Mouse (Mus musculus): Measurements from ENCODE around the gene Zic5. TPM values are rescaled to one million over a fixed set of nuclear protein-coding genes. Genes with fewer than 3 reads are reported as not detected.

The Zic5 gene
- polyA plus RNA-seq, 1 experiment = 24.8 TPM

- no peak overlapping the region for H3K9ac ChIP-seq (ENCODE audit: low read depth, poor library complexity, severe bottlenecking)
- no peaks in the 10 kb centered on the region for H3K4me1 ChIP-seq (ENCODE audit: control insufficient read depth, insufficient read depth, low read length)
- H3K27ac ChIP-seq (ENCODE audit: insufficient read depth, low read length) = no peak overlapping the region
- H3K27me3 ChIP-seq (ENCODE audit: control insufficient read depth, insufficient read depth, low read length, poor library complexity, severe bottlenecking) = peaks cover 11% of the 10 kb centered on the region
- H3K36me3 ChIP-seq (ENCODE audit: control insufficient read depth, insufficient read depth, low read length, poor library complexity, severe bottlenecking) = no peaks in the 10 kb centered on the region
- no peak for TF ChIP-seq EP300 (IDR thresholded peaks at IDR 0.05; ENCODE audit: insufficient read depth, low read depth, low read length)
- TF ChIP-seq POLR2A (IDR thresholded peaks at IDR 0.05; ENCODE audit: insufficient read depth, low read length) = no peak
- TF ChIP-seq CTCF (IDR thresholded peaks at IDR 0.05; ENCODE audit: low read depth, low read length) = no peak
- H3K4me3 ChIP-seq (ENCODE audit: low read depth, low read length) = no peak overlapping the region
- H3K9me3 ChIP-seq (replicated peaks; ENCODE audit: control insufficient read depth, insufficient read depth, low read length, poor library complexity, severe bottlenecking) = no peaks in the 10 kb centered on the region
These were observed 6.1 kb upstream of the Zic5 start for GRCm38 (mm10) chr14:122471449-122472085.

- no peak overlapping the region; the same call in 1 of the 2 replicates for H3K9ac ChIP-seq (ENCODE audit: low read depth, poor library complexity, severe bottlenecking)
- TF ChIP-seq CTCF (IDR thresholded peaks at IDR 0.05; ENCODE audit: low read depth, low read length) (no peak), POLR2A (IDR thresholded peaks at IDR 0.05; ENCODE audit: insufficient read depth, low read length) (no peak), EP300 (IDR thresholded peaks at IDR 0.05; ENCODE audit: insufficient read depth, low read depth, low read length) (no peak)
- H3K27ac ChIP-seq (ENCODE audit: insufficient read depth, low read length) = no peak overlapping the region
- H3K27me3 ChIP-seq (ENCODE audit: control insufficient read depth, insufficient read depth, low read length, poor library complexity, severe bottlenecking) = peaks cover 2% of the 10 kb centered on the region
- H3K9me3 ChIP-seq (replicated peaks; ENCODE audit: control insufficient read depth, insufficient read depth, low read length, poor library complexity, severe bottlenecking) = no peaks in the 10 kb centered on the region
- H3K4me3 ChIP-seq (ENCODE audit: low read depth, low read length) = 0 out of 2 replicates have a peak overlapping the region, but pooled peaks have one; percentile 24
- no peaks in the 10 kb centered on the region for H3K36me3 ChIP-seq (ENCODE audit: control insufficient read depth, insufficient read depth, low read length, poor library complexity, severe bottlenecking)
- H3K4me1 ChIP-seq (ENCODE audit: control insufficient read depth, insufficient read depth, low read length) = no peaks in the 10 kb centered on the region
These were observed 3.7 kb upstream of the Zic5 start for GRCm38 (mm10) chr14:122468971-122469755.

- TF ChIP-seq POLR2A (IDR thresholded peaks at IDR 0.05; ENCODE audit: insufficient read depth, low read length) (no peak), EP300 (IDR thresholded peaks at IDR 0.05; ENCODE audit: insufficient read depth, low read depth, low read length) (peak; percentile 84; the same call in 1 of the 2 replicates)
- Histone ChIP-seq H3K27ac (ENCODE audit: insufficient read depth, low read length) (peak overlapping the region; percentile 52; the same call in 1 of the 2 replicates), H3K9ac (ENCODE audit: low read depth, poor library complexity, severe bottlenecking) (no peak overlapping the region), H3K27me3 (ENCODE audit: control insufficient read depth, insufficient read depth, low read length, poor library complexity, severe bottlenecking) (peaks cover 6% of the 10 kb centered on the region), H3K4me3 (ENCODE audit: low read depth, low read length) (no peak overlapping the region), H3K36me3 (ENCODE audit: control insufficient read depth, insufficient read depth, low read length, poor library complexity, severe bottlenecking) (no peaks in the 10 kb centered on the region), H3K9me3 (replicated peaks; ENCODE audit: control insufficient read depth, insufficient read depth, low read length, poor library complexity, severe bottlenecking) (no peaks in the 10 kb centered on the region), H3K4me1 (ENCODE audit: control insufficient read depth, insufficient read depth, low read length) (no peaks in the 10 kb centered on the region)
These were observed 2.7 kb upstream of the Zic5 start for GRCm38 (mm10) chr14:122467926-122468841.

- H3K27ac ChIP-seq (ENCODE audit: insufficient read depth, low read length) = no peak overlapping the region
- H3K36me3 ChIP-seq (ENCODE audit: control insufficient read depth, insufficient read depth, low read length, poor library complexity, severe bottlenecking) = no peaks in the 10 kb centered on the region
- no peak for TF ChIP-seq EP300 (IDR thresholded peaks at IDR 0.05; ENCODE audit: insufficient read depth, low read depth, low read length)
- no peak for TF ChIP-seq POLR2A (IDR thresholded peaks at IDR 0.05; ENCODE audit: insufficient read depth, low read length)
- no peak for TF ChIP-seq CTCF (IDR thresholded peaks at IDR 0.05; ENCODE audit: low read depth, low read length)
- no peak overlapping the region for H3K9ac ChIP-seq (ENCODE audit: low read depth, poor library complexity, severe bottlenecking)
- no peaks in the 10 kb centered on the region for H3K9me3 ChIP-seq (replicated peaks; ENCODE audit: control insufficient read depth, insufficient read depth, low read length, poor library complexity, severe bottlenecking)
- peaks cover 6% of the 10 kb centered on the region for H3K27me3 ChIP-seq (ENCODE audit: control insufficient read depth, insufficient read depth, low read length, poor library complexity, severe bottlenecking)
- H3K4me3 ChIP-seq (ENCODE audit: low read depth, low read length) = no peak overlapping the region
- no peaks in the 10 kb centered on the region for H3K4me1 ChIP-seq (ENCODE audit: control insufficient read depth, insufficient read depth, low read length)
These were observed 1.4 kb upstream of the Zic5 start for GRCm38 (mm10) chr14:122466756-122467362.

GRCm38 (mm10) chr14:122465931-122466490 lies 534 bp upstream of the Zic5 start:
- Histone ChIP-seq H3K4me3 (ENCODE audit: low read depth, low read length) (peak overlapping the region; percentile 85), H3K27ac (ENCODE audit: insufficient read depth, low read length) (no peak overlapping the region), H3K27me3 (ENCODE audit: control insufficient read depth, insufficient read depth, low read length, poor library complexity, severe bottlenecking) (peaks cover 5% of the 10 kb centered on the region), H3K4me1 (ENCODE audit: control insufficient read depth, insufficient read depth, low read length) (peaks cover 2% of the 10 kb centered on the region), H3K9ac (ENCODE audit: low read depth, poor library complexity, severe bottlenecking) (peak overlapping the region; percentile 95; the same call in 1 of the 2 replicates), H3K36me3 (ENCODE audit: control insufficient read depth, insufficient read depth, low read length, poor library complexity, severe bottlenecking) (no peaks in the 10 kb centered on the region), H3K9me3 (replicated peaks; ENCODE audit: control insufficient read depth, insufficient read depth, low read length, poor library complexity, severe bottlenecking) (no peaks in the 10 kb centered on the region)
- TF ChIP-seq CTCF (IDR thresholded peaks at IDR 0.05; ENCODE audit: low read depth, low read length) (no peak), POLR2A (IDR thresholded peaks at IDR 0.05; ENCODE audit: insufficient read depth, low read length) (no peak), EP300 (IDR thresholded peaks at IDR 0.05; ENCODE audit: insufficient read depth, low read depth, low read length) (no peak)
